Mouse (Mus musculus) gastrocnemius, postnatal 36 days (tissue): ENCODE measurements around the gene Spag5. TPM values are rescaled to one million over a fixed set of nuclear protein-coding genes. Genes with fewer than 3 reads are reported as not detected.

Experiments used
- DNase-seq, 2 experiments: peaks; one replicate each; pipeline ENCODE4 v3.0.0; 2022
- intact Hi-C: fragments of 180-260 bp; cut with DNase I; formaldehyde crosslinking; loops from one replicate; pipeline ENCODE4 v1.15.1; 2025
- total RNA-seq, 2 experiments: library from RNA; stranded (reverse); gene quantifications; 2 replicates each; pipeline ENCODE4 v1.2.3; 2021

Gene Spag5
- total RNA-seq, 2 experiments from 2014 or later, result 2.4 to 4.1 TPM

DNA sequence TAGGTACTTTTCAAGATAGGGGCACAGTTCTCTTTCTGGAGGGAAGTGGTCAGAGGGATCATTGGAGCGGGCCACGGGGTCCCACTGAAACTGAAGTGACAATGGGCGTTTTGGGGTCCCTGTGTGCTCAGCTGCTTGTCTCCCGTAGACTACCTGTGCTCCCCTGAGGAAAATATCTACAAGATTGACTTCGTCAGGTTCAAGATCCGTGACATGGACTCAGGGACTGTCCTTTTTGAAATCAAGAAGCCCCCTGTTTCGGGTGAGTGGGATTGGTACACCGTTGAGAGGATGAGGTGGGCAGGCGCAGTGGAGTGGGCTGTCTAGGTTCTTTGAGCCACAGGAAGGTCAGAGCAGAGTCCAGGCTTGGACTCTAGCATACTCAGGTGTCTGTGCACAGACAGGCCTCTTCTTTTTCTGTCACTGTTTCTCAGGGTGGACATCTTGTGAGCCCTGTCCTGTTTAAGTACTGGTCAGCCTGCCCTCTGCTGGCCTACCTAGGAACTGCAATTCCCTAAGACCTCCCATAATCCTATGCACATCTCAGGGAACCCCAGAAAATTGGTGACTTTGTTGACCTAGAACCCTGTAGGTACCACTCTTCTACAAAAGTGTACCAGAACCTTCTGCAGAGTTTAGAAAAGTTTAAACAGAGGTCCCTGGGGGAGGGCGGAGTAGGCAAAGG, 45.9 kb downstream of the Spag5 start:
- intact Hi-C loops, result no loop called here
- peak; percentile 62 to 71 for DNase-seq

- no peak for DNase-seq
- intact Hi-C loops, result no loop called here
These were observed 46.6 kb downstream of the Spag5 start for GRCm38 (mm10) chr11:78347908-78348307.

- intact Hi-C loops, result no loop called here
- no peak for DNase-seq
These were observed 47.1 kb downstream of the Spag5 start for GRCm38 (mm10) chr11:78348474-78348873.

DNA sequence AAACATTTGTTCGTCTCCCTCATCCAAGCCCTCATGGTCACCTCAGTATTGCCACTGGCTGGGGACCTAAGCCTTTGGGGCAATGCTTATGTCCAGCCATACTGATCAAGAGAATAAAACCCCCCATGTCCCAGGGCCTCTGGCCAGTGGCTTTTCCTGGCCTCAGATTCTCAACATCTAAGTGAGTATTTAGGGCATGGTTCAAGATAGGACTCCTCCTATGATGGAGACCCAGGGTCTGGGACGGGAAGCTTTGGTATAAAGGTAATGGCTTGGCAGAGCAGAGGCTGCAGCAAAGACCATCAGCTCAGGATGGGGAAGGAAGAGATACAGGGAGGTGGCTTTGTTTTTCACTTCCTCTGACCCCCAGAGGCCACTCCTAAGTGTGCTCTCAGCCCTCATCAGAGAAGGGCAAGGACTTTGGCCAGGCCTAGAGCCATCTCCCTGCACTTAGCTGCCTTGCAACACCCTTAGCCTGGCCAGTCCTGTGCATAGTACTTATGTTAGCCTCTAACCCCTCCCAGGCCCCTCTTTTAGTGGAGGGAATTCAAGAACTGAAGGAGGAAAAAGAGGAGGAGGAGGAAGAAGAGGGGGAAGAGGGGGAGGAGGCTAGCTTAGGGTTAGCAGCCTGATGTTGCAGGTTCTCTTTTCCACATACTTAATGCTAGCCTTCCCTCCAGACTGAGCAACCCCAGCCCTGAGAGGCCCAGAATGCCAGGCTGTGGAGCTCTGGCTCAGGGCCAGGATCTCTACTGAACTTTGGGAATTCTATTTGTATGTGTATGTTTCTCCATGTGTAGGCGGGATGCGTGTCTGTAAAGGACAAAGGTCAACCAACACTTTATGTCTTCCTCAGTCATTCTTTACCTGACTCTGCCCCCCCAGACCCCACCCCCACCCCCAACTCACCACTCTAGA, 48.4 kb downstream of the Spag5 start:
- DNase-seq, result no peak
- intact Hi-C loops, result no loop called here

GRCm38 (mm10) chr11:78353081-78353480, 51.8 kb downstream of the Spag5 start:
- intact Hi-C loops, result no loop called here
- no peak for DNase-seq

DNA sequence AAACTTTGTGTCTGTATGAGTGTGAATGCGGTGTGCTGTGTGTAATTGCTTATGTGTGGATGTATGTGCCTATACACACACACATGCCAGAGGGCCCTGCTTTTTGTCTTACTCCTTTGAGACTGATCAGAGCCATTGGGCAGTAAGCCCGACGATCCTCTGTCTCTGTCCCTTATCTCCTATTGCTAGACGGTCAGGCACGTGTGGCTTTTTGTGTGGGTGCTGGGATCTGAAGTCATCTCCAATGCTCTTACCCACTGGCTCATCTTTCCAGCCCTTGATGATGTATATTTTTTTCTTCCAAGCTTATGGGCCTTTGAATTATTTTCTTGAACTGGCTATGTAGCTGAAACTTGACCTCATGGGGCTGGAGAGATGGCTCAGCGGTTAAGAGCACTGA, 53.6 kb downstream of the Spag5 start:
- no peak for DNase-seq
- intact Hi-C loops, result no loop called here

DNA sequence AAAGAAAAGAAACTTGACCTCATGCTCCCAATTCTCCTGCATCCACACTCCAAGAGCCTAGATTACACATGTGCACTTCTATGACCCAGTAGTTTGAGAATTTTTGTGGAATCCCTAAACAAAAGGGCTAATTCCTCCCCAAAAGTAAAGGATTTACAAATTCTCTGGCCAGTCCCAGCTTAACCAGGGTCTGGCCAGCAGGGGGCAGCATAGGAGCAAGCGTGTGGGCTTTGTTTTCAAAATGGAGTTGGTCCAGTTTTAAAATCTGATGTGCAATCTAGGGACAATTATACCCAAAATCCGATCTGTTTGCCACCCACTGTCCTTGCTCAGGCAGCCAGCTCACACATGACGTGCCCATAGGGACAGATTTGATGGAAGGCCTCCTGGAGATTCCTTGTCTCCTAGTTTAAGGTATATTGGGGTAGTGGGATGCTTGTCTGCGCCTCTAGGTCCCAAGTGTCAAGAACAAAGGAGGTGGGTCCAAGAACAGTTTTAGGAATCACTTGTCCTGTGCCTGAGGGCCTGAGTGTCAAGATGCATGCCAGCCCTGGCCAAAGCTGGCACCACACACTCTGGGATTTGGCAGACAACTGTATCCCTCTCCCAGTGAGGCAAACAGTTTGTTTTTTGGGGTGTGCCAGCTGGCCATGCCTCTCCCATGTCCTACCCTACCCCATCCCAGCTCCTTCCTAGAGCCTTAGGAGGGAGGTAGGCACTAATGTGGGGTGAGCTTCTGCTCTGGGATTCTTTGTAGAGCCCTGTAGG, 54.3 kb downstream of the Spag5 start:
- intact Hi-C loops, result no loop called here
- DNase-seq, result peak; percentile 57 to 66

DNA sequence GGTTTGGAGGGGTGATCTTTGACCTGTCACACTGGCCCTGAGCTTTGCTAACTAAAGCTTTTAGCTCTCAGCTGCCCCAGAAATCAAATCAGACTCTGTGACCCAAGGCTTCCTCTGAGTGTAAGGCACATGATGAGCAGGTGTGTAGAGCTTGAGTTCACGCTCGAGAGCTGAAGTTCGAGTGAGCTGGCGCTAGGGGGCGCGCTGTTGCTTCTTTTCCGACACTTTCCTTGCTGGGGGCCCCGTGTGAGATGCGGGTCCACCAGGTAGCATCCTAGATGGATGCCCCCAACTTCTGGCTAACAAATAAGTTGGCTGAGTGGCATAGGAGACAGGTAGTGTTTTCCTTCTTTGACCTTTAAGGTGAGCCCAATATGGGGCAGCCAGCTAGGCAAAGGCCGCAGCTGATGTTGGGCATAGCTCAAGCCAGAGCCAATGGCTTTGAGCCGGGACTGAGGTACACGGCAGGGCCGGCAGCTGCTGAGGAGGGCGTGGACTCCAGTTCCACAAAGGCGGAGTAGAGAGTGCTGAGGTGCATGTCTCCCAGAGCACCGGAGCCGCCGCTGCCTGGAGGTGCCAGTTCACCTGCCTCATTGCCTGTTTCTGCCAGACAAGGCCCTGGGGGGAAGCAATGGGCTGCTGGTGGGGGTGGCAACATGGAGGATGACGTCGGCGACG, 57.1 kb downstream of the Spag5 start:
- intact Hi-C loops, result no loop called here
- DNase-seq, result no peak

- intact Hi-C loops, result loop anchor here (1.0 kb wide), 1 partner anchor 38 kb away; no protein-coding TSS in a partner anchor
- DNase-seq, result peak; percentile 53 to 60
These were observed 58.9 kb downstream of the Spag5 start for GRCm38 (mm10) chr11:78360125-78360788.

GRCm38 (mm10) chr11:78360789-78361131, 59.4 kb downstream of the Spag5 start:
- no peak for DNase-seq
- intact Hi-C loops, result loop anchor here (1.0 kb wide), 1 partner anchor 38 kb away; no protein-coding TSS in a partner anchor

GRCm38 (mm10) chr11:78363309-78364007, 62.1 kb downstream of the Spag5 start:
- intact Hi-C loops, result no loop called here
- DNase-seq, result no peak

DNA sequence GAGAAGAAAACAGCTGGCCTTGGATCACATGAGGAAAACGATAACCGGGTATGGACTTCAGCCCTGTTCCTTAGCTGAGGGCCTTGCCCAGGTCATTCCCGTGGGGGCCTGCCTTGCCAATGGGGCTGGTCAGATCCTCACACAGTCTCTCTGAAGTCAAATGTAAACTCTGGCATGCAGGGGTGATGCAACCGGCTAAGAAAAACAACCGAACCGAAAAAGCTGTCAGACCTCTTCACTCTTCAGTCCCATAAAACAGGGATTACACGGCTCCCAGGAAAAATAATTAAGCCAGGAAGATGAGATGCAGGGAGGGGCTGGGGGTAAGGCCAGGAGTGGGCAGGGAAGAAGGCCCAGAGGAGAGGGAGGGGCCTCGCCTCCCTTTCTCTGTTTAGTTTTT, 62.8 kb downstream of the Spag5 start:
- intact Hi-C loops, result no loop called here
- DNase-seq, result no peak

DNA sequence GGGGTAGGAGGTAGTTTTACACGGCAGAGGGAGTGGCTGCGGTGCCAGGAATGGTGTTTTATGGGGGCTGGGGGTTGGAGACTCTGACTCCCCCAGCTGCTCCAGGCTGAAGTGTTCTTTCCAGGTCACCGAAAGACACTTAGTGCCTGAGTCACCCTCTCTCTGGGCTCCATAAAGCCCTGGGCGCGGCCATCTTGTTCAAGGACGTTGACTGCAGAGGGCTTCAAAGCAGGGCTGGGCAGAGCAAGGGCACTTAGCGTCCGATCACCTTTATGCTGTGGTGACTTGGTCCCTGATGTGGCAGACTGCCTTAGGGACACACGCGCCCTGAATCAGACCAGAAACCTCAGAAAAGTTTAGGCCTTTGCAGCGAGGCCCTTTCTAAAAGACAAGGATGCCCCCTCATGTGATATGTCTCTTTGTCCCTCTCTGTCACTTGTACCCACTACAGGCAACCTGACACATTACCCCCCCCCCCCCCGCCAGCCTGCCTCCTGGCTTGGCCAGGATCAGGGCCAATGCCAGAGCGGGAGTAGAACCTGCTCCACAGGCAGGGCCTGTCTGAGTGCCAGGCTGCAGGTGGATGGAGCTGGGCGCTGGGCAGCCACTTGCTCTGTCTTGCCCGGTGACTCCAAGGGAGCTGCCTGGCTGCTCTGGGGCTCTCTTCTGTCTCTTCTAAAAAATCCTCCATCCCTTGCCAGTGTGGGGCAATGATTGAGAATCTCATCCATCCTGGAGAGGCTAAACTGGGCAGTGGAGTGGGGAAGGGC, 66.3 kb downstream of the Spag5 start:
- intact Hi-C loops, result no loop called here
- DNase-seq, result no peak

GRCm38 (mm10) chr11:78370389-78370788, 69.1 kb downstream of the Spag5 start:
- intact Hi-C loops, result no loop called here
- DNase-seq, result no peak

DNA sequence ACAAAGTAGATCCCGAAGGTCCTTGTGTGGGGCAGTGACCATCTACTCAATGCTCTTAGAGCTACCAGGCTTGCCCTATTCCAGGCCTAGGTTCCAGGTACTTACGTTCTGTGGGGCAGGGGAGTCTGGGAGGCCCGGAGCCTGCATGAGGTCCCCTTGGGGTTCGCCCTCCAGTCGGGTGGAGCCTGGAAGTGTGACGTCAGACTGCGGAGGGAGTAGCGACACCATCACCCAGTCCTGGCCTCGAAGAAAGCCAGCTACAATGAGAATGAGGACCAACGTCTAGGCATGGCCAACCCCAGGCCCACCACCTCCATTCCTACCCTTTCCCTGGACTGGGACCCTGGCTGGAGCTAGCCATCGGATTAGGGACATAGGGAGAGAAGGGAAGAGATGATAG, 70.4 kb downstream of the Spag5 start:
- intact Hi-C loops, result no loop called here
- DNase-seq, result no peak
